Comparison of ENCODE assay signal across 18 mouse cellular contexts in the genomic region with DNA sequence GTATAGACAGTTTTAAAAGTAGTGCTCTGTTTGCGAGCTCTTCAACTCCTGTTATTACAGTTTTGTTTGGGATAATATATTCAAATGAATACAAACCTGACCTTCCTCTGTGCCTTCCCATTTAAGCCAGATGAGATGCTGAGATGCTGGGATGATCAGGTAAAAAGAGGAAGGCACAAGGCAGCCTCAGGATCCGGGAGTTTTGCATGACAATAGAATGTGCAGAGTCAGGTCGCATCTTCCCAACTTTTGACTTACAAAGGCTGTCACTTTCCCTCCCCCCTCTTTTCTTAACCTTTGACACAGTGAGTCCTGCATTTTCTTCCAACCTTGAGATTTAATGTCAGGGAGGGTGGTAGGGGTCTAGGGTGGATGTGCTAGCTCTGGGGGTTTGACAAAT.
DNase-seq lines count a peak whose midpoint lies in the region; TF ChIP-seq lines count a peak whose summit lies in the region.
"Had no signal": no experiment of that assay in that cellular context is flagged by ENCODE, and none has a peak within 500 bp of the region (broad histone marks: within the 10 kb centered on the region; RNA-seq: fewer than 3 reads in every experiment).

No protein-coding gene starts in this region.

- no peaks in the 10 kb centered on the region for H3K36me3 ChIP-seq in ES-Bruce4 (ENCODE audit: control insufficient read depth, insufficient read depth, low read length, poor library complexity, severe bottlenecking)
- H3K36me3 ChIP-seq in ES-E14 (ENCODE audit: control insufficient read depth, insufficient read depth, low read length, poor library complexity, severe bottlenecking), result peaks cover 5% of the 10 kb centered on the region; the same call in 1 of the 2 replicates

- H3K4me1 ChIP-seq in ES-Bruce4 (ENCODE audit: control insufficient read depth, insufficient read depth, low read length) (peaks cover 4% of the 10 kb centered on the region), ES-E14 (ENCODE audit: control insufficient read depth in 2 of 2, insufficient read depth in 2 of 2, low read length in 2 of 2, poor library complexity in 1 of 2) (peaks cover 0 to 12% of the 10 kb centered on the region in 2 experiments; a peak in 2 of 4 replicates)

- no peak for TF ChIP-seq CTCF in ES-Bruce4 (IDR thresholded peaks at IDR 0.05; ENCODE audit: low read depth, low read length)
- no peak for TF ChIP-seq CTCF in gastrocnemius, adult 2 months (IDR thresholded peaks at IDR 0.05)

- H3K9me3 ChIP-seq in ES-Bruce4 (replicated peaks; ENCODE audit: control insufficient read depth, insufficient read depth, low read length, poor library complexity, severe bottlenecking), result peaks cover 11% of the 10 kb centered on the region
- H3K9me3 ChIP-seq in ES-E14 (ENCODE audit: control insufficient read depth, insufficient read depth, low read depth, low read length), result no peaks in the 10 kb centered on the region
- H3K9me3 ChIP-seq: forebrain, embryonic 12.5 days had no signal

- H3K4me3 ChIP-seq in ES-Bruce4 (ENCODE audit: low read depth, low read length) (no peak overlapping the region), ES-E14 (ENCODE audit: insufficient read depth in 1 of 2, low read depth in 1 of 2, low read length in 2 of 2, poor library complexity in 1 of 2, severe bottlenecking in 1 of 2) (no peak overlapping the region)
- H3K4me3 ChIP-seq in gastrocnemius, adult 2 months, result no peak overlapping the region
- H3K4me3 ChIP-seq: embryonic facial prominence, embryonic 10.5 days; embryonic facial prominence, embryonic 12.5 days; forebrain, embryonic 12.5 days had no signal

- in situ Hi-C loops in ES-E14 (cut with MboI; ENCODE audit: low sequenced_read_pairs in 2 of 2, unreplicated experiment in 2 of 2), result no loop called here

- peak; percentile 37 for DNase-seq in ES-E14 (ENCODE audit: low read depth, low spot score)
- DNase-seq in WW6 (ENCODE audit: low read depth, low spot score), result peak; percentile 13
- no peak for DNase-seq in gastrocnemius, adult 2 months
- DNase-seq in right cerebral cortex, adult 2 months (ENCODE audit: low spot score in 2 of 2), result no peak
- no peak for DNase-seq in heart, adult 9 months (ENCODE audit: low spot score in 2 of 2)
- DNase-seq: adrenal gland, adult 8-10 months; adrenal gland, postnatal 14 days; adrenal gland, postnatal 36 days; B cell, adult 2 months; cerebellum, adult 11-12 months; cerebellum, adult 2 months; cerebellum, adult 9-10 months; cerebellum, postnatal 10 days; cerebellum, postnatal 25 days had no signal

- H3K27me3 ChIP-seq in ES-Bruce4 (ENCODE audit: control insufficient read depth, insufficient read depth, low read length, poor library complexity, severe bottlenecking), result no peaks in the 10 kb centered on the region
- H3K27me3 ChIP-seq: embryonic facial prominence, embryonic 12.5 days; forebrain, embryonic 12.5 days had no signal

- H3K9ac ChIP-seq in ES-Bruce4 (ENCODE audit: low read depth, poor library complexity, severe bottlenecking), result no peak overlapping the region
- H3K9ac ChIP-seq in ES-E14 (ENCODE audit: insufficient read depth, low read depth, low read length, poor library complexity, severe bottlenecking), result no peak overlapping the region
- H3K9ac ChIP-seq: embryonic facial prominence, embryonic 12.5 days; forebrain, embryonic 12.5 days had no signal

- peak; percentile 78 for TF ChIP-seq EP300 in ES-Bruce4 (IDR thresholded peaks at IDR 0.05; ENCODE audit: insufficient read depth, low read depth, low read length)

- intact Hi-C loops in gastrocnemius, adult 2 months (cut with DNase I), result no loop called here

- H3K27ac ChIP-seq in ES-Bruce4 (ENCODE audit: insufficient read depth, low read length) (no peak overlapping the region), ES-E14 (ENCODE audit: insufficient read depth, low read depth, low read length, poor library complexity, severe bottlenecking) (no peak overlapping the region)
- H3K27ac ChIP-seq in gastrocnemius, adult 2 months, result no peak overlapping the region
- H3K27ac ChIP-seq: embryonic facial prominence, embryonic 10.5 days; embryonic facial prominence, embryonic 12.5 days; forebrain, embryonic 12.5 days had no signal

- TF ChIP-seq POLR2A in ES-Bruce4 (IDR thresholded peaks at IDR 0.05; ENCODE audit: insufficient read depth, low read length), result no peak

TF ChIP-seq in ES-E14, 5 proteins besides CTCF, POLR2A, EP300 and RAD21:
- no peak for TF ChIP-seq ZNF384 (IDR thresholded peaks at IDR 0.05; ENCODE audit: low read depth, low read length)
- no peak for TF ChIP-seq ZC3H11A (IDR thresholded peaks at IDR 0.05; ENCODE audit: borderline replicate concordance, low read depth, low read length)
- TF ChIP-seq HCFC1 (IDR thresholded peaks at IDR 0.05; ENCODE audit: borderline replicate concordance, insufficient read depth, low read length), result no peak
- no peak for TF ChIP-seq CHD2 (IDR thresholded peaks at IDR 0.05; ENCODE audit: low read depth, low read length)
- no peak for TF ChIP-seq MAFK (IDR thresholded peaks at IDR 0.05; ENCODE audit: insufficient read depth, low read depth, low read length)

Comparison
In these comparisons a context has a peak if more than half of its experiments do, and no peak if none do; other contexts are left out.
1. DNase-seq: peak in ES-E14 (single experiment) and WW6 (single experiment); none in gastrocnemius, adult 2 months (single experiment), right cerebral cortex, adult 2 months (0 of 2) and heart, adult 9 months (0 of 2).